In genomic region chr2:36230366-36230765, GRCm38 (mm10) we compare ENCODE assay signal across 8 mouse cellular contexts. TPM values are rescaled to one million over a fixed set of nuclear protein-coding genes. Genes with fewer than 3 reads are reported as not detected.
DNase-seq lines count a peak whose midpoint lies in the region; ATAC-seq and TF ChIP-seq lines count a peak whose summit lies in the region.

TSS of gene Ptgs1 (plus strand) at chr2:36230426.

- no peaks in the 10 kb centered on the region for H3K36me3 ChIP-seq in stomach, embryonic 16.5 days (ENCODE audit: control insufficient read depth, insufficient read depth, low read length)

- no peak; the same call in none of the 2 replicates for TF ChIP-seq CTCF in left cerebral cortex, adult 2 months (IDR thresholded peaks at IDR 0.05)

- peak in 1 of 2 experiments; percentile 33 for DNase-seq in left cerebral cortex, adult 2 months (ENCODE audit: extremely low spot score in 1 of 2, low spot score in 2 of 2)
- no peak for DNase-seq in left cerebral cortex, adult 11 months (ENCODE audit: low spot score)
- DNase-seq in adrenal gland, postnatal 4 days (ENCODE audit: low spot score in 2 of 2): no peak
- peak; percentile 35 for DNase-seq in gastrocnemius, postnatal 14 days
- DNase-seq in induced T-regulatory cell, adult 2 months (ENCODE audit: low read depth): peak; percentile 39
- peak in 1 of 2 experiments; percentile 30 for DNase-seq in left cerebral cortex, postnatal 25 days (ENCODE audit: low spot score in 2 of 2)

- peak within 1 kb of the TSS; percentile 87 for H3K4me2 ChIP-seq in stomach, embryonic 16.5 days (ENCODE audit: low read depth, low read length)

- H3K9ac ChIP-seq in stomach, embryonic 16.5 days (ENCODE audit: low read length): peak within 1 kb of the TSS; percentile 78

- peak; percentile 88 for ATAC-seq in megakaryocyte progenitor cell, adult 5-6 weeks (replicated peaks; ENCODE audit: poor library complexity)
- peak; percentile 48; the same call in 1 of the 2 replicates for ATAC-seq in stomach, embryonic 16.5 days (ENCODE audit: insufficient read depth, low FRiP score)

- no peaks in the 10 kb centered on the region for H3K9me3 ChIP-seq in stomach, embryonic 16.5 days (replicated peaks; ENCODE audit: control insufficient read depth, low read length)

- intact Hi-C loops in left cerebral cortex, adult 2 months (cut with DNase I): loop anchor here (5.0 kb wide), 1 partner anchor 47 kb away; no protein-coding TSS in a partner anchor
- intact Hi-C loops in gastrocnemius, postnatal 14 days (cut with DNase I; ENCODE audit: low total_unique reads): no loop called here
- intact Hi-C loops in left cerebral cortex, postnatal 25 days (cut with DNase I): no loop called here

- WGBS in stomach, embryonic 16.5 days: under 1% methylated on average over 18 of the region's 18 CpGs

- H3K4me1 ChIP-seq in stomach, embryonic 16.5 days (ENCODE audit: control insufficient read depth, insufficient read depth, low read length): peaks cover 25% of the 10 kb centered on the region

- H3K27me3 ChIP-seq in stomach, embryonic 16.5 days (ENCODE audit: control insufficient read depth, insufficient read depth, low read length): 0 out of 2 replicates have a peak, but pooled peaks cover 5% of the 10 kb centered on the region

- peak within 1 kb of the TSS; percentile 44; the same call in 1 of the 2 replicates for H3K27ac ChIP-seq in left cerebral cortex, adult 2 months
- H3K27ac ChIP-seq in stomach, embryonic 16.5 days (ENCODE audit: low read length): no peak within 1 kb of the TSS; the same call in 1 of the 2 replicates

- H3K4me3 ChIP-seq in left cerebral cortex, adult 2 months: peak within 1 kb of the TSS; percentile 55
- peak within 1 kb of the TSS; percentile 57 for H3K4me3 ChIP-seq in stomach, embryonic 16.5 days (replicated peaks; ENCODE audit: low read length)

RNA-seq across cellular contexts. Expression of gene Ptgs1, which starts in this region (rescaled TPM):
- total RNA-seq in left cerebral cortex, adult 2 months (2021): 10 to 100 TPM; 16.9 to 21.3 TPM
- total RNA-seq in adrenal gland, postnatal 4 days (2021): 10 to 100 TPM; 20.4 to 21.4 TPM
- 1 to 10 TPM; 3.9 to 5.4 TPM for total RNA-seq in gastrocnemius, postnatal 14 days (2021)
- 10 to 100 TPM; 15.5 to 19.8 TPM for total RNA-seq in left cerebral cortex, postnatal 25 days (2021)
- total RNA-seq in megakaryocyte progenitor cell, adult 5-6 weeks (2015): 32.0 and 36.6 TPM in 2 replicates
- 40.4 and 40.5 TPM in 2 replicates for total RNA-seq in megakaryocyte progenitor cell, adult 5-6 weeks (2017)
- 35.1 and 37.5 TPM in 2 replicates for polyA plus RNA-seq in stomach, embryonic 16.5 days (2015; fragmentation: Nextera tagmentation; extraction: Ambion mirVana)

Comparison
In these comparisons a context has a peak if more than half of its experiments do, and no peak if none do; other contexts are left out.
1. DNase-seq: peak in gastrocnemius, postnatal 14 days (single experiment) and induced T-regulatory cell, adult 2 months (single experiment); none in left cerebral cortex, adult 11 months (single experiment) and adrenal gland, postnatal 4 days (0 of 2).